Mouse (Mus musculus) CD4-positive naive resting alpha-beta T cell, adult 57 days (primary cell): Measurements from ENCODE around the gene Gm49661. TPM values are rescaled to one million over a fixed set of nuclear protein-coding genes. Genes with fewer than 3 reads are reported as not detected.

Source experiments
- total RNA-seq: library from RNA; stranded (reverse); gene quantifications from one replicate; pipeline ENCODE4 v1.2.4, GENCODE M21; 2023

Gm49661 gene
- total RNA-seq: not detected

DNA sequence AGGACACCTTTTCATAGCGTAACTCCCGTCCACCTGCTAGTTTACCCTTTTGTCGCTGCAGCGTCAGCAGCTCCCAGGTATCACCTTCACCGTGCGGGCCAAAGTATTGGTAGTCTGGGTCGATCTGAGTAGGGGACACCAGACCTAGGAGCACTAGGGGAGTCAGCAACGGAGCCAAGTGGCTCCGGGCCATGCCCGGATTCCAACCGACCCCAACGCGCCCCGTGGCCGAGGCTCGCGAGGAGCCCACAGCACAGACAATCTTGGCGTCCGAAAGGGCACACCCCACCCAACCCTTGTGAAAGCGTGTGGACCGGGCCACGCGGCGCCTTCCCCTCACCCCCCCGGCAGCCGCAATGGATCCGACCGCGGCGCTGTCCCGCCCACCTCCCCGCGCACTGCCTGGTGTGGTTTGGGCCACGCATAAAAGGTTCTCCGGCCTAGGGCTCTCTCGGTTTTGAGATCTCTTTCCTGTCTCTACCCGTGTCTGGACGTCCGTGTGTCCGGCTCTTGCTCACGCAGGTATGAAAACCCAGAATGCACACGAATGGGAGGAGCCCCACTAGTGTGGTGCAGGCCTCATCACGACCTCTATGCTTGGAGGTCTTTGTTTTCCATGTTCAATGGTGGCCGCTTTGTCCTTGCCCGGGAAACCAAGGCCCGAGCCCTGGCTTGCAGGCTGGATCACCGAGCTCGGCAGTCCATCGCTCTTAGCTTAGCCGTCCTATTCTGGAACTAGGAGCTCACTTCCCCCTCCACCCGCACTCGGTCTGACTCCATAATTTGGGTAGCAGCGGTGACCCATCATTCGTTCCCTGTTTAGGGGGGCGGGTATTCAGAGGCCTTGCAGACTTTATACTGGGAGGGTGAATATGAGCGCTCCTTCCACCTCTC, at the start of gene Gm49661, which contains the start of the genes Prdx2 and Rnaseh2a:
Gm49661 (minus strand) TSS at position 193 of the 894 bp plus-strand sequence.
Prdx2 (plus strand) TSS at position 347 of the 894 bp plus-strand sequence.
Rnaseh2a (minus strand) TSS at position 527 of the 894 bp plus-strand sequence.

DNA sequence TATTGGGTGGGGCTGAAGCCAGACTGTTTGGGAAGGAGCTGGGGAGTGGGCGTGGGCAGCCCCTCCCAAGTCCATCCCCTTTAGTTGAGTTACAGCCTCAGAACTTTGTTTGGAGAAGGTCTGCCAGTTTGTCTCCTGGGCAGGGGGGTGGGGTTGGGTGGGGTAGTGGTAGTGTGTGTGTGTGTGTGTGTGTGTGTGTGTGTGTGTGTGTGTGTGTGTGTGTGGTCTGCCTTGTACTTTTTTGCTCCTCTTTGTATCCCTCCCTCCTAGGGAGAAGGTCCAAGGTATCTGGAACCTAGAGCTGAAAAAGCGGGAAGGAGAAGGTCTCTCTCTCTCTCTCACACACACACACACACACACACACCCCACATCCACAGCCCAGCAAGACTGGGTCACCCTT, 45.2 kb upstream of the Gm49661 start, which contains the start of gene Best2:
Best2 (minus strand) TSS at position 101 of the 400 bp plus-strand sequence.

DNA sequence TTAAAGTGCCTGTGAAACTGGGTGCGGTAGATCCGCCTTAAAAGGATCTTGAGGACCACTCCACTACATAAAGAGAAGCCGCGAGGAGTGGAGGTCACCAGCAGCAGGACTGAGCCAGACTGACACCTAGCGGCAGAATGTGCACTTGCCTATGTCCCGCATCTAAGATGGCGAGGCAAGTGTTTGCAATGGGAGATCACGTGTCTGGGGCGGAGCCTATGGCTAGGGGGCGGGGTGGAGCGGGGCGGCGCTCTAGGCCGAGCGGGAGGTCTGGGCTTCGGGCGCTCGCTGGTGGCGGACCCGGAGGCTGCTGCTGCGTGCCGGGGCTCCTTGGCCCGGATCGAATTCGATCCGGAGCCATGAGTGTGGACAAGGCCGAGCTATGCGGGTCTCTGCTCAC, 21.1 kb upstream of the Gm49661 start, which contains the start of gene Hook2:
Hook2 (plus strand) TSS at position 255 of the 400 bp plus-strand sequence.

GRCm38 (mm10) chr8:84978248-84978940, 9.2 kb upstream of the Gm49661 start, which contains the start of gene Junb:
TSS of gene Junb (minus strand) at chr8:84978718.

DNA sequence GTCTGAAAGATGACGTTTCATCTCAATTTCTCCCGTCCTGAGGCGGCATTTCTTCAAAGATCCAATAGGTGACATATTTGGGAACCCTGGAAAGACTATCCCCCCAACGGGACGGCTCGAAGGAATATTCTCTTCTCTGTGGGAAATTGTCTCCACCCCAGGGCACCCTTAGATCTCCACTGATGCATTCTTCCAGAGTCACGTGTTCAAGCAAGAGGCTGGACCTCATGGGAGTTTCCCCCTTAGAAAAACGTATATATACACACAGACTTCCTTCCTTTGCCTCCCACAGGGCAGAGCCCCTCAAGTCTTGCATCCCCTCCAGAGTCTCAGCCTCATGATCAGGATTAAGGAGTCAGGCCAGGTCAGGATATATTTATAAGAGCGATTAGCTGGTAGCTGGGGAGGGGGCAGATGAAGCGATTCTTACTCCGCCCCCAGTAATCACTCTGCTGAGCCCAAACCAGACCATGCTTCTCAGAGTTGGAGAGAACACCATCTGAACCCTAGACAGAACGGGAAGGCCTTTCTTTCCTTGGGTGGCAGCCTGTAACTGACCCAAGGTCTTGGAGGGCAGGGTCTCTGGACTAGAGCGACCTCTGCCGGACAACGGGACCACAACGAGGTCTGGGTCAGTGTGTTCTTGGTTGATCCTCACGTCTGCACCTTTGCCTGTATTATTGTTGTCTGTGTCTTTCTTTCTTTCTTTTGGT, 22.5 kb downstream of the Gm49661 start, which contains the start of gene Rtbdn:
Rtbdn (plus strand) TSS at position 464 of the 713 bp plus-strand sequence.

DNA sequence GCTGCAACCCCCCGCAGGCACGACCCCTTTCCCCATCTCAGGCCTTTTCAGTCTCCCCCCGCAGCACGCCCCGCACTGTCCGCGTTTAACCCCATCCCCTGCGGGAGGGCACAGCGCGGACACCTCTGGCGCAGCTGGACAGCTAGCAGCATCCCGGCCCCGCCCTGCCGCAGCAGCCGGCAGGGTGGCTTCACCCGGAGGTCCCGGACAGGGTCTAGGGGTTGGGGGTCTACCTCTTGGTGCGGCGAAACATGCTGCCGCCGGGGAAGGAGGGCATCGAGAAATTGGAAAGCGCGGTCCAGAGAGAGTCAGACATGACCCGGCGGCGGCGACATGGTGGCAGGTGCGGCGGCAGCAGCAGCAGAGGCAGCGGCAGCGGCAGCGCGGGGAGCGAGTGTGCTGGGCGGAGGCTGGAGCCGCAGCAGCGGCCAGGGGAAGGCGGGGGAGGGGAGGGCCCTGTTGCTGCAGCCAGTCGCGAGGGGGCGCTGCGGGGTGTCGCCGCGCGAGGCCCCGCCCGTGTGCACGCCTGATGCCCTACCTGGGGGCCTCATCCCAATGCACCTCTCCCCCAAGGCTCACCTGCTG, 32.2 kb downstream of the Gm49661 start, which contains the start of gene Mast1:
Mast1 (minus strand) TSS at position 398 of the 585 bp plus-strand sequence.

Other genes starting within 250 kb of the Gm49661 start
- 13.1 TPM for gene G430095P16Rik, start 246.4 kb downstream of the Gm49661 start, total RNA-seq
- 11.4 TPM for gene Nfix, start 169.1 kb downstream of the Gm49661 start, total RNA-seq
- 4.1 TPM for gene Dand5, start 146.6 kb downstream of the Gm49661 start, total RNA-seq
- 16.4 TPM for gene Gadd45gip1, start 137.9 kb downstream of the Gm49661 start, total RNA-seq
- gene Rad23a, start 128.8 kb downstream of the Gm49661 start, total RNA-seq: 61.8 TPM
- 437 TPM for gene Calr, start 122.5 kb downstream of the Gm49661 start, total RNA-seq
- 69.8 TPM for gene Farsa, start 112.4 kb downstream of the Gm49661 start, total RNA-seq
- 5.5 TPM for gene Syce2, start 97.3 kb downstream of the Gm49661 start, total RNA-seq
- gene Gcdh, start 75.5 kb downstream of the Gm49661 start, total RNA-seq: 23.6 TPM
- gene Klf1, start 67.5 kb downstream of the Gm49661 start, total RNA-seq: not detected
- 13.4 TPM for gene Dnase2a, start 60.9 kb downstream of the Gm49661 start, total RNA-seq
- 0.41 TPM for gene Mast1, start 32.1 kb downstream of the Gm49661 start, total RNA-seq
- gene Rtbdn, start 22.4 kb downstream of the Gm49661 start, total RNA-seq: not detected
- 60.2 TPM for gene Prdx2, start 154 bp upstream of the Gm49661 start, total RNA-seq
- gene Rnaseh2a, start 334 bp upstream of the Gm49661 start, total RNA-seq: 43.4 TPM
- gene Junb, start 9.3 kb upstream of the Gm49661 start, total RNA-seq: 1,875 TPM
- 3.1 TPM for gene Hook2, start 21.2 kb upstream of the Gm49661 start, total RNA-seq
- gene Best2, start 45.1 kb upstream of the Gm49661 start, total RNA-seq: not detected
- 56.3 TPM for gene Asna1, start 55.8 kb upstream of the Gm49661 start, total RNA-seq
- gene Trir, start 57.4 kb upstream of the Gm49661 start, total RNA-seq: 195 TPM
- gene Tnpo2, start 67.5 kb upstream of the Gm49661 start, total RNA-seq: 70.3 TPM
- 6.9 TPM for gene Fbxw9, start 90.6 kb upstream of the Gm49661 start, total RNA-seq
- not detected for gene Gm5741, start 98.5 kb upstream of the Gm49661 start, total RNA-seq
- 92.1 TPM for gene Dhps, start 102.3 kb upstream of the Gm49661 start, total RNA-seq
- 63.3 TPM for gene Wdr83os, start 111.3 kb upstream of the Gm49661 start, total RNA-seq
- gene Wdr83, start 111.9 kb upstream of the Gm49661 start, total RNA-seq: 15.2 TPM
- gene Man2b1, start 113.8 kb upstream of the Gm49661 start, total RNA-seq: 114 TPM
- gene Zfp791, start 153.7 kb upstream of the Gm49661 start, total RNA-seq: 0.35 TPM
- gene Cks1brt, start 182.5 kb upstream of the Gm49661 start, total RNA-seq: not detected